Mouse (Mus musculus) liver, adult 2 months (tissue): ENCODE data around the gene Tpsg1. TPM values are rescaled to one million over a fixed set of nuclear protein-coding genes. Genes with fewer than 3 reads are reported as not detected.

Experiments used
- DNase-seq: peaks from one replicate; pipeline ENCODE4 v3.0.0-alpha.2; 2011; ENCODE audit warnings: low read depth, low spot score; ENCODE audit errors: extremely low read depth
- H3K27ac ChIP-seq: fragments of 200-500 bp; replicated peaks from 2 replicates; pipeline ENCODE4 v1.5.1; 2012; ENCODE audit warnings: low read depth, mild to moderate bottlenecking, control low read depth, inconsistent platforms, low read length; ENCODE audit not compliant: insufficient read depth
- H3K27me3 ChIP-seq: fragments of 200-500 bp; 2 replicates; pipeline ENCODE4 v1.6.1; 2012; ENCODE audit warnings: mild to moderate bottlenecking, moderate library complexity, low read length, inconsistent platforms; ENCODE audit not compliant: control insufficient read depth, insufficient read depth
- H3K36me3 ChIP-seq: fragments of 200-500 bp; 2 replicates; pipeline ENCODE4 v1.6.1; 2012; ENCODE audit warnings: low read length, inconsistent platforms; ENCODE audit not compliant: control insufficient read depth, insufficient read depth
- H3K4me1 ChIP-seq: fragments of 200-500 bp; 2 replicates; pipeline ENCODE4 v1.6.1; 2011; ENCODE audit warnings: low read length; ENCODE audit not compliant: control insufficient read depth, insufficient read depth
- H3K4me3 ChIP-seq: fragments of 200-500 bp; 2 replicates; pipeline ENCODE4 v1.5.1; 2011; ENCODE audit warnings: low read depth, mild to moderate bottlenecking, control low read depth, low read length, moderate library complexity; ENCODE audit not compliant: insufficient read depth
- H3K79me2 ChIP-seq: fragments of 200-500 bp; 2 replicates; pipeline ENCODE4 v1.6.1; 2012; ENCODE audit warnings: inconsistent platforms, mild to moderate bottlenecking, low read length, moderate library complexity; ENCODE audit not compliant: control insufficient read depth, insufficient read depth
- H3K9ac ChIP-seq: fragments of 200-500 bp; 2 replicates; pipeline ENCODE4 v1.6.1; 2012; ENCODE audit warnings: low read depth, mild to moderate bottlenecking, control low read depth, inconsistent platforms, low read length
- CTCF ChIP-seq: fragments of 200-500 bp; IDR thresholded peaks from 2 replicates; pipeline ENCODE4 v1.5.1; 2011; ENCODE audit warnings: low read depth, low read length, control low read depth
- POLR2A ChIP-seq: fragments of 200-500 bp; IDR thresholded peaks from 2 replicates; pipeline ENCODE4 v1.6.1; 2011; ENCODE audit warnings: low read length, control low read depth; ENCODE audit not compliant: insufficient read depth; ENCODE audit errors: extremely low read depth
- WGBS: fragments of 180-500 bp; shearing (Covaris S2); methylation state at CpG from one replicate; pipeline ENCODE4 v1.1.7; 2018; 5-methylcytosine and 5-hydroxymethylcytosine counted together
- polyA plus RNA-seq: library from polyadenylated mRNA; depleted of rRNA; stranded (reverse); fragments of >200 nt; gene quantifications from 2 replicates; pipeline ENCODE4 v1.2.3, GENCODE M21; 2012; rRNA removed
- total RNA-seq: library from RNA; depleted of rRNA; stranded (reverse); fragments of >200 nt; gene quantifications from 2 replicates; pipeline ENCODE4 v1.2.3, GENCODE M21; 2014; rRNA removed

Tpsg1 gene
- total and polyA plus RNA-seq, 2 experiments: not detected

GRCm38 (mm10) chr17:25415421-25415913 lies 46.4 kb downstream of the Tpsg1 start:
- Histone ChIP-seq H3K27ac (no peak overlapping the region), H3K79me2 (no peaks in the 10 kb centered on the region), H3K9ac (no peak overlapping the region), H3K27me3 (no peaks in the 10 kb centered on the region), H3K4me3 (no peak overlapping the region), H3K36me3 (no peaks in the 10 kb centered on the region), H3K4me1 (no peaks in the 10 kb centered on the region)
- TF ChIP-seq CTCF (no peak), POLR2A (no peak)
- DNase-seq: no peak
- 65% methylated on average over 6 of the region's 6 CpGs for WGBS

- Histone ChIP-seq H3K36me3 (no peaks in the 10 kb centered on the region), H3K27ac (no peak overlapping the region), H3K9ac (no peak overlapping the region), H3K4me1 (no peaks in the 10 kb centered on the region), H3K27me3 (no peaks in the 10 kb centered on the region), H3K4me3 (no peak overlapping the region), H3K79me2 (no peaks in the 10 kb centered on the region)
- no peak for DNase-seq
- TF ChIP-seq POLR2A: no peak
- no peak for TF ChIP-seq CTCF
- WGBS: 38% methylated on average over 3 of the region's 3 CpGs
Observed at GRCm38 (mm10) chr17:25416219-25416618, 47.1 kb downstream of the Tpsg1 start.

GRCm38 (mm10) chr17:25417990-25418389 lies 48.9 kb downstream of the Tpsg1 start:
- Histone ChIP-seq H3K36me3 (no peaks in the 10 kb centered on the region), H3K27ac (no peak overlapping the region), H3K79me2 (no peaks in the 10 kb centered on the region), H3K27me3 (no peaks in the 10 kb centered on the region), H3K4me1 (no peaks in the 10 kb centered on the region), H3K4me3 (no peak overlapping the region), H3K9ac (no peak overlapping the region)
- no peak for DNase-seq
- no peak for TF ChIP-seq POLR2A
- 82% methylated on average over 6 of the region's 6 CpGs for WGBS

- Histone ChIP-seq H3K79me2 (no peaks in the 10 kb centered on the region), H3K4me1 (no peaks in the 10 kb centered on the region), H3K27ac (no peak overlapping the region), H3K36me3 (no peaks in the 10 kb centered on the region), H3K4me3 (no peak overlapping the region), H3K9ac (no peak overlapping the region), H3K27me3 (no peaks in the 10 kb centered on the region)
- DNase-seq: no peak
- WGBS: 77% methylated on average over 9 of the region's 9 CpGs
- no peak for TF ChIP-seq POLR2A
- no peak for TF ChIP-seq CTCF
Observed at GRCm38 (mm10) chr17:25418926-25419325, 49.9 kb downstream of the Tpsg1 start.

GRCm38 (mm10) chr17:25420998-25421397 lies 51.9 kb downstream of the Tpsg1 start:
- no peaks in the 10 kb centered on the region for H3K79me2 ChIP-seq
- no peak overlapping the region for H3K4me3 ChIP-seq
- WGBS: 68% methylated on average over 3 of the region's 3 CpGs
- DNase-seq: no peak
- no peaks in the 10 kb centered on the region for H3K4me1 ChIP-seq
- H3K36me3 ChIP-seq: no peaks in the 10 kb centered on the region
- no peaks in the 10 kb centered on the region for H3K27me3 ChIP-seq
- no peak overlapping the region for H3K27ac ChIP-seq
- no peak overlapping the region for H3K9ac ChIP-seq
- no peak for TF ChIP-seq CTCF
- TF ChIP-seq POLR2A: no peak

Other genes starting within 250 kb of the Tpsg1 start
- gene Ptx4, start 248.5 kb upstream of the Tpsg1 start, total RNA-seq: not detected in 2 replicates
- not detected in 2 replicates for gene Ptx4, start 248.5 kb upstream of the Tpsg1 start, polyA plus RNA-seq
- gene Clcn7, start 235.9 kb upstream of the Tpsg1 start, total RNA-seq: 16.7 and 17.9 TPM in 2 replicates
- gene Clcn7, start 235.9 kb upstream of the Tpsg1 start, polyA plus RNA-seq: 25.2 and 30.5 TPM in 2 replicates
- 0.13 TPM in 1 of 2 replicates, not detected in the other for gene Ccdc154, start 206.8 kb upstream of the Tpsg1 start, total RNA-seq
- 0.07 TPM in 1 of 2 replicates, not detected in the other for gene Ccdc154, start 206.8 kb upstream of the Tpsg1 start, polyA plus RNA-seq
- not detected in 2 replicates for gene Gm38655, start 193.8 kb upstream of the Tpsg1 start, total RNA-seq
- not detected in 2 replicates for gene Gm38655, start 193.8 kb upstream of the Tpsg1 start, polyA plus RNA-seq
- gene BC003965, start 184.7 kb upstream of the Tpsg1 start, total RNA-seq: 11.2 and 12.1 TPM in 2 replicates
- gene BC003965, start 184.7 kb upstream of the Tpsg1 start, polyA plus RNA-seq: 14.7 and 15.4 TPM in 2 replicates
- gene Unkl, start 180.9 kb upstream of the Tpsg1 start, total RNA-seq: 9.4 and 10.4 TPM in 2 replicates
- gene Unkl, start 180.9 kb upstream of the Tpsg1 start, polyA plus RNA-seq: 28.0 and 29.0 TPM in 2 replicates
- gene Gnptg, start 129.1 kb upstream of the Tpsg1 start, total RNA-seq: 32.1 and 33.0 TPM in 2 replicates
- gene Gnptg, start 129.1 kb upstream of the Tpsg1 start, polyA plus RNA-seq: 37.4 and 41.4 TPM in 2 replicates
- 14.0 and 16.7 TPM in 2 replicates for gene Tsr3, start 129.1 kb upstream of the Tpsg1 start, total RNA-seq
- gene Tsr3, start 129.1 kb upstream of the Tpsg1 start, polyA plus RNA-seq: 18.8 and 19.3 TPM in 2 replicates
- 0.13 and 0.18 TPM in 2 replicates for gene Baiap3, start 112.9 kb upstream of the Tpsg1 start, total RNA-seq
- 0.43 and 1.2 TPM in 2 replicates for gene Baiap3, start 112.9 kb upstream of the Tpsg1 start, polyA plus RNA-seq
- 92.9 and 103 TPM in 2 replicates for gene Ube2i, start 94.7 kb upstream of the Tpsg1 start, total RNA-seq
- 62.4 and 80.0 TPM in 2 replicates for gene Ube2i, start 94.7 kb upstream of the Tpsg1 start, polyA plus RNA-seq
- gene Prss34, start 70.9 kb upstream of the Tpsg1 start, total RNA-seq: not detected in 2 replicates
- gene Prss34, start 70.9 kb upstream of the Tpsg1 start, polyA plus RNA-seq: not detected in 2 replicates
- not detected in 2 replicates for gene Prss28, start 60.6 kb upstream of the Tpsg1 start, total RNA-seq
- not detected in 2 replicates for gene Prss28, start 60.6 kb upstream of the Tpsg1 start, polyA plus RNA-seq
- not detected in 2 replicates for gene Prss29, start 50.6 kb upstream of the Tpsg1 start, total RNA-seq
- gene Prss29, start 50.6 kb upstream of the Tpsg1 start, polyA plus RNA-seq: not detected in 2 replicates
- not detected in 2 replicates for gene Tpsab1, start 23.7 kb upstream of the Tpsg1 start, total RNA-seq
- not detected in 2 replicates for gene Tpsab1, start 23.7 kb upstream of the Tpsg1 start, polyA plus RNA-seq
- not detected in 2 replicates for gene Tpsb2, start 3.0 kb upstream of the Tpsg1 start, total RNA-seq
- not detected in 2 replicates for gene Tpsb2, start 3.0 kb upstream of the Tpsg1 start, polyA plus RNA-seq
- gene Cacna1h, start 64.5 kb downstream of the Tpsg1 start, total RNA-seq: 0.27 TPM in 1 of 2 replicates, not detected in the other
- 0.02 and 0.05 TPM in 2 replicates for gene Cacna1h, start 64.5 kb downstream of the Tpsg1 start, polyA plus RNA-seq
- not detected in 2 replicates for gene Tekt4, start 85.3 kb downstream of the Tpsg1 start, total RNA-seq
- not detected in 2 replicates for gene Tekt4, start 85.3 kb downstream of the Tpsg1 start, polyA plus RNA-seq
- gene Sstr5, start 128.0 kb downstream of the Tpsg1 start, total RNA-seq: not detected in 2 replicates
- gene Sstr5, start 128.0 kb downstream of the Tpsg1 start, polyA plus RNA-seq: not detected in 2 replicates
- not detected in 2 replicates for gene Sox8, start 201.4 kb downstream of the Tpsg1 start, total RNA-seq
- gene Sox8, start 201.4 kb downstream of the Tpsg1 start, polyA plus RNA-seq: not detected in 2 replicates
- gene Lmf1, start 209.8 kb downstream of the Tpsg1 start, total RNA-seq: 26.9 and 31.3 TPM in 2 replicates
- gene Lmf1, start 209.8 kb downstream of the Tpsg1 start, polyA plus RNA-seq: 35.2 and 38.4 TPM in 2 replicates